Mouse (Mus musculus) layer of hippocampus, postnatal 10 days (tissue): ENCODE data around the gene Masp2. TPM values are rescaled to one million over a fixed set of nuclear protein-coding genes. Genes with fewer than 3 reads are reported as not detected.

Experiments used
- DNase-seq, 2 experiments: peaks; one replicate each; pipeline ENCODE4 v3.0.0; 2021; ENCODE audit warnings: low spot score in 2 of 2
- total RNA-seq, 2 experiments: library from RNA; stranded (reverse); gene quantifications; 2 replicates each; pipeline ENCODE4 v1.2.3; 2021

The Masp2 gene
- total RNA-seq, 2 experiments from 2014 or later = 2.2 to 2.9 TPM

DNA sequence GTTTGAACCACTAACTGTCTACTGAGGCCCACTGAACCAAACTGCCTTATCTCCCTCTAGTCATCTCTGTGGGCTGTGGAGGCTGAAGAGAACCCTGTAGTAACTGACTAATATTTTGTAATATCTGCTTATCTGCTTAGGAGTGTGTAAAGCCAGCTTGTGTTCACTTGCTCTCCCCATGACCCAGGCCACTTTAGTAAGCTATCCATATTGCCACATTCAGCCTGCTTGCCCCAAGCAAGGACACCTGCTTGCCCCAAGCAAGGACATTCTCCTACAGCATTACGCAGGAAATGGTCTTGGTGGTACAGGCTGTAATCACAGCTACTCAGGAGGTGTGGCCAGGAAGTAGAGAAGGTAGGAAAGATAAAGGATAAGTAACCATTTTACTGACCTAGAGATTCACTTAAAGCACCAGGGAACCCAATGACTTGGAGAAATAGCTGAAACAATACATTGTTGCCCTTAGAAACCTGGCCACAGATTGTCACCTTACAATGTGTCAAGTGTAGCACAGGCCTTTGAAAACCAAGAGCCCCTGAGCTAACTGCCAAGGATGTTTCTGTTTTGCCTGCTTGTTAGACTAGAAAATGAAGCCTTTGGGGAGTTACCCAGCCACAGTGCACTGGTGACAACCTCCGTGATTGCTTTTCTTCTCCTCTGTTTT lies 31.2 kb downstream of the Masp2 start:
- no peak for DNase-seq

DNA sequence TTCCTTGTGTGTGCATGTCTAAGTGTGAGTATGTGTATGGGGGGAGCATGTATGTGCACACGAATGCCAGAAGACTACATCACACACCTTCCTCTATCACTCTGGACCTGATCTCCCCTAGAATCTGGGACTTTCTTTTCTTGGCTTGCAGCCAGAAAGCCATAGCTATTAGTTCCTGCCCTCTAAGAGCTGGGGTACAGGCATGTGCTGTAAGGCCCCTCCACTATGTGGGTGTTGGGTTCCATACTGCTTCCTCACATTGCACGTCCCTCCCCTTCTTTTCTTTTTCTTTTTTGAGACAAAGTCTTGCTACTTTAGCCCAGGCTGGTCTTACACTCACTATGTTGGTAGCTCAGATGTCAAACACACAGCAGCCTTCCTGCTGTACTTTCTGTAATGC lies 33.0 kb downstream of the Masp2 start:
- no peak for DNase-seq

DNA sequence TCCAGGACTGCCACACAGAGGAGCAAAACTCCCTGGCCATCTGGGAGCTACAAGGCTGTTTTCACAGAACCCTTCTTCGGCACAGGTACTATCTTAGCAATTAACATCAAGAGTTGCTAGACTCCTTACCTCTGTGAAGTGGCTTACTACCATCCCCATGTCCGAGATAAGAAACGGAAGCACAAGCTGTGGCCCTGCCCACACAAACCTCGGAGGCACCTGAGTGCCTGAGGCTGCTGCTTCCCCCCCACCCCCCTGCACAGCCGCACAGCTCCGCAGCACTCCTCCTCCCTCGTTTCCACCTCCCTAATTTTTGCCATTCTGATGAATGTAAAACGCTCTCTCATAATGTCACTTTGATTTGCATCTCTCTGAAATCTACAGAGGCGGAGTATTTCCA lies 35.9 kb downstream of the Masp2 start:
- no peak for DNase-seq

DNA sequence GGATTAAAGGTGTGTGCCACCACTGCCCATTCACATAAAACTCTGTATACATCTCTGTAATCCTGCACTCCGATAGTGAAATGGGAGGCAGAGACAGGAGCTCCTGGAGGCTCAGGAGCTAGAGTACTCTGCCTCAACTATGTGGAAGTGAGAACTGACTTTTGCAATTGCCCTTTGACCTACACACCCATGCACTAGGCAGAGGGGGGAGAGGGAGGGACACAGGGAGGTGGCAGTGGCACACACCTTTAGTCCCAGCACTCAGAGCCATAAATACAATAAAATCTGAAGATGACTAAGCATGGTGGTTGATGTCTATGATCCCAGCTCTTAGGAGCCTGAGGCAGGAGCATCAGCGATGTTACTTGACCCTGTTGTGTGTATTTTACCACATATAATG lies 37.1 kb downstream of the Masp2 start:
- DNase-seq = no peak

DNA sequence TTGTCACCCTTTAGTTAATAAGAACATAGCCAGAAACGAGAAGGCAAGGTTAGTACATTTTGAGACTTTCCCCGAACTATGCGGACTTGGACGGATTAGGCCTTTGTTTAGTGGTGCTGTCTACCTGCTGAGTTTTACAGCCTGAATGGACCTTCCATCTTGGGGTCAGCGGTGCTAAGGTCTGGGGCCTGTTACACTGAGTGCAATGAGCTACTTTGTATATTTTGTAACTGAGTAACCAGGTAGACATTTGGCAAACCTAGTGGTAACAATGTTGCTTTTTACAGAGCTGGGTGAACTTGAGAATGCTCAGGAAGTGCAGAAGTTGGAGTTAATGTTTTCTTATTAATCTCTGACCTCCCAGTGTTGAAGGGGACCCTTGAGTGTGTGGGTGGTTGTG lies 38.8 kb downstream of the Masp2 start:
- DNase-seq = no peak

DNA sequence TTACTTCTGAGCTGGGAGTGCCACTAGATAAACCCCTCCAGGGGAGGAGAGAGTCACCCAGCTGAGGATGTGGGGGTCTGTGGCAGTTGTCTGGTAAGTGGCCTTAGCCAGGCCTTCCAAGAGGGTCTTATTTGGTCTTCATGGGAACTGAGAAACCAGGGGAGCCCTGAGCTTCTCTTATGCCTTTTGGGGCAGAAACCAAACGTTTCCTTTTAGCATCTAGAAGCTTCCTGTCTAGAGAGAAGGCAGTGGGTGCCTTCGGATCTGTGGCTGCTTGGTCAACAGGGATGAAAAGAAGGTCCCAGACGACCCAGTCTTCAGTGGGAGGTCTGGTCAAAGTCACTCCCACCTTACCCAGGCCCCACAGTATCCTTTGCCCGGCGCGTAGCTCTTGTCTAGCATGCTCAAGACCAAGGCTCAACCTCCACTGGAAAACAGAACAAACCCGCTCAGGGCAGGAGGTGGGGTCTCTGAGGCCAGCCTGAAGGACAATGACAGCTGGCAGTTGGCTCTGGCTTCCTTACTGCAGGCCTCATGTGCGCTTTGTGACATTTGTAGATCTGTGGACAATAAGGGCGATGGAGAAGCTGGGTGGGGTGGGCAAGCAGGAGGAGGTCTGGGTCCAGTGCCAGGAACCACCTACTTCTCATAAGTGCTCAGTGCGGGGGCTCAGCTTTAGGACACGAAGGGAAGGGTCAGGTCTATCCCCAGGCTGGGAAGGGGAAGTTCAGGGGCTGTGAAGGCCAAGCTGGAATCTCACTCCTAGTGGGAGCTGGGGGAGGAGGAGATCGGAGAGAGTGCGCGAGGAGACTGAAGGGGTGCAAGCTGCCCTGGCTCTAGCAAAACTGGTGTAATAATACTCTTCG lies 41.2 kb downstream of the Masp2 start, which contains the start of gene Gm572:
Gene Gm572, plus strand, starts transcription at position 27 of the 866 bp plus-strand sequence.
- no peak for DNase-seq

DNA sequence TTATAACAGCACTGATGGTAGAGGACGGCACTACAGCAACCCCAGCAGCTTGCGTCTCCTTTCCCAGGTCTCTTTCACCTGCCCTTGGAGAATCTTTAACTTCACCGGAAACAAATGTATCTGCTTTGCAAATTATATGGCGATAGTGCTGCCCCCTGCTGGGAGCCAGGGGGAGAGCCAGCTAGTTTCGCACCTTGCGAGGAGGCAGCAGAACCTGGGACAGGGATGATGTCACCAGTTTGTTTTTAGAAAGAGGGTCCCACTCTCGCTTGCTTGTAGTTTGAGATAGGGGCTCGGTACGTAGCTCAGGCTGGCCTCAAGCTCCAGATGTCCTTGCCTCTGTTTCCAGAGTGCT lies 41.8 kb downstream of the Masp2 start:
- peak; percentile 62 to 76 for DNase-seq

DNA sequence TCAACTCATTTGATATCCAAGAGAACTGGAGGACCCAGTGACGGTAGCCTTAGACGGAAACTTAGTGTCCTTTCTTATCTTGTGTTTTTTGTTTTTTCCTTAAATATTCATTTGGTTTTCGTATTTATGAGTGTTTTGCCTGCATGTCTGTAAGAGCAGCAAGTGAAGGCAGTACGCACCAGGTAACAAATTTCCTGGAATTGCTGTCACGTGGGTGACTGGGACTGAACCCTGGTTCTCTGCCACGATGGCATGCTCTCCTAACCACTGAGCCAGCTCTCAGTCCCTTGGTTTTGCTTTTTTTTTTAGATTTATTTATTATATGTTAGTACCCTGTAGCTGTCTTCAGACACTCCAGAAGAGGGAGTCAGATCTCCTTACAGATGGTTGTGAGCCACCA lies 42.6 kb downstream of the Masp2 start:
- no peak for DNase-seq

DNA sequence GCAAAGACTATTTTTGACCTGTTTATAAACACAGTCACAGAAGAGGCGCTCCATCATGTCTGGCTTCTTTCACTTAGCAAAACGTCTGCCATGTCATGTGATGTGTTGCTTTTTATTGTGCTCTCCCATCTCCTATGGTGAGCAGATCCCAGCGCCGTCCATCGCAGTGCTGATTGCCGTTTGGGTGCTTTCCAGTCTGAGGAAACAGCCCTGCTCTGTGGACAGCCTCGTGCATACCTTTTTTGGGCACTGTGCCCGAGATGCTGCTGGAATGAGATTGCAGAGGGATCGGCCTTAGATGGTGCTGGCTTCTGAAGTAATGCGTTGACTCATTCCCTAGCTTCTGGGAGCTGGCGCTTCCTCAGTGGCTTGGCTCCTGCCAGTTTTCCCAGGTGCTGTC lies 44.3 kb downstream of the Masp2 start:
- peak in 1 of 2 experiments; percentile 21 for DNase-seq

DNA sequence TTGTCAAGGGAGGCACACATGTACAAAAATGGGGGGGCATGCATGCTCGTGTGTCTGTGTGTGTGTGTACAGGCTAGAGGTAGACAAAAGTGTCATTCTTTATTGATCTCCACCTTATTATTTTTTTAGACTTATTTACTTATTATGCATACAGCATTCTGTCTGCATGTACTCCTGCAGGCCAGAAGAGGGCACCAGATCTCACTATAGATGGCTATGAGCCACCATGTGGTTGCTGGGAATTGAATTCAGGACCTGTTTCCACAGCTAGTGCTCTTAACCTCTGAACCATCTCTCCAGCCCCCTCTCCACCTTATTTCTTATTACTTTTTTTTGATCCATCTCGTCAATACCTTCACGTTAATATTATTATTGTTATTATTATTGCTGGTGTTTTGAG lies 47.0 kb downstream of the Masp2 start:
- no peak for DNase-seq

DNA sequence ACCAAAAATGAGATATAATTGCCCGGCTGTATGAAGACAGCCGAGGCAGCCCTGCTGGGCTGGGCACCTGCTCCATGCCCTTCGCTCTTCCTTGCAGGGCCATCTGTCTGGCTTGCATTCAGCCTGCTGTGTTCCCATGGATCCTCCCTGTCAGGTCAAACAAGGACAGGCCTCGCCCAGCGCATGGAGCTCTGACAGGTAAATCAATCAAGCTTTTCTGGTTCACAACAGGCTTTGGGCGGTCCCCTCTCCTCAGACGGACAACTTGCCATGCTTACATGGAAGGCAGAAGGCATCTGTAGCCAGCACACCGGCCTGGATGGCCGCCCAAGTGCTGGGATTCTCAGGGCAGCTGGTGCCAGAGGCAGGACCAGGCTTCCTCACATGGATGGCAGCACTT lies 48.7 kb downstream of the Masp2 start:
- no peak for DNase-seq

DNA sequence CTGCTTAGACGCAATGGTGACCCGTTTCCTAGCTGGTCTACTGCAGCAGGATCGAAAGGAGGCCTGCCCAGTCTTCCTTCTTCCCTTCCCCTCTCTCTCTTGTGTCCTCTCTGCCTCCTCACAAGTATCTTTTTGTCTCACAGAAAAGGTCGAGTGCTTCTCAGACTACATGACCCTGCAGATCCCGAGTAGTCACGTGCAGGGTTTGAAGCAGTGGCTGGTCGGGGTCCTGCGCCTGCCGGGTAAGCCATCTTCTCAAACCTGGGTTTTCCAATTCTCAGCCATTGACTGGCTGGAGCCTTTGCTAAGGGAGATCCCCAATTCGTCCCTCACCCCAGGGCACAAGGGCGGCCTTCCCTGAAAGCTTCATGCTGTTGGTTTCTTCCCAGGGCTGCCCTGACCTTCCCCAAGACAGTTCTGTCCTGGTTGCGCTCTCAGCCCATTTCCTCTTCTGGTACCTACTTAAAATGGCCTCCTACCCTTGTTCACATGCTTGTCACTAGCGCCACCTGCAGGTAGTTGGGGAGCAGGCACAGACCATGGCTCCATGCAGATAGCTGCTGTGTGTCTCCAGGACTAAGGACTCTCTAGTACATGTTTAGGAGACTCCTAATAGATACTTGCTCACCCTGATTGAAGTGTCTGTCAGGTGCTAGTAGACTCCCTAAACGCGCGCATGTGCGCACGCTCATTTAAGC lies 52.5 kb downstream of the Masp2 start:
- DNase-seq = peak; percentile 37

DNA sequence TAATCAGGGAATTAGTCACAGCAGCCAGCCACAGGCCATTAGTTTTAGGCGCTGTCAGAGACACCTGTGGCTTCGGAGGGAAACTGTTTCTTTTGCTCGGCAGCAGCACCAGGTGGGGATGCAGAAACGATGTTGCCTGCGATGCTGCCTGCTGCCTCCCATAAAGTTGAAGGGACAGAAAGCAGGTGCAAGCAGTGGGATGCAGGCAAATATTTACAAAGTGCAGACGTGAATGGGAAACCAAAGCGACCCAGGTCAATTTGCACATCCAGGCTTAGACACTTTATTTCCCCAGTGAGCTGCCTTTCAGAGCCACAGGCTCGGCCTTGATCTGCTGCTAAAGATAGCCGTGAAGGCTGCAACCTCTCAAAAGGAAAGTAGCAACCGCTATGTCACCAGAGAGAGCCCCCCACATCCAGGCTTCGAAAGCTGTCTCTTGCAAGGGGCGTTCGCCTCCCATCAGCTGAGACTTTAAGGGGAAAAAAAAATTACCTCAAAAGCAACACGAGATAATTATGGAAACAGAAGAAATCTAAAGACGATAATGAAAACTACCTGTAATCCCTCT lies 54.4 kb downstream of the Masp2 start:
- no peak for DNase-seq

DNA sequence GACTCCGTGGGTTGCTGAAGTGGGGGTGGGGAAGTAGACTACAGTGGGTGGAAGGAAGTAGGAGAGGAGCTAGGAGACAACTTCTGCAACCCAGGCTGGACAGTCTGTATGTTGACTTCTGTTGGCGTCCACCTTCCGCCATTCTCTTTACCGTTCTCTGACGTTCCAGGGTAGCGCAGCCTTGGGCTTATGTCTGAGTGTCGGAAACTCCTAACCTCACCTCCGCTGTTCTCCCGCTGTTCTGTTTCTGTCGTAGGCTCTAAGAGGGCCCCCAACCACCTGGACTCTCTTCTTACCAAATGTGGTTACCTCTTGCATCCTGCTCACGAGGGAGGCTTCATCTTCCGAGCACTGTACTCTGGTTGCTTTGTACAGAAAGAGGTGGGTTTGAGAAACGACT lies 55.4 kb downstream of the Masp2 start:
- no peak for DNase-seq

DNA sequence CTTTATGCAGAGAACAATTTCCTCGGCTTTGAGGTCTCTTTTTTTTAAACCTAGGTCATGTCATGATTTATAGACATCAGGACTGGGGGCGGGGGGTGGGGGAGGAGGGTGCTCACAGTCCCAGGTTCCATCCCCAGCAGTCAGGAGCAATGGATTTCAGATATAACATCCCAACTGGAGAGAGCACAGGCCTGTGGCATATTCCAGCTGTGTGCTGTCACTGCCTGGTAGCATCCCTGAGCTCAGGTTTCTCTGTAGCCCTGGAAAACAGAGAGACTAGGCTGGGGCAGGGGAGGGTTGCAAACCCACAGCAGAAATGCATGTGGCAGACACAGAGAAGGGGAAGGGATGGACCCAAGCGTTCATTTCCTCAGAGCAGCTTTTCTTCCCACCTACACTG lies 57.8 kb downstream of the Masp2 start:
- no peak for DNase-seq

DNA sequence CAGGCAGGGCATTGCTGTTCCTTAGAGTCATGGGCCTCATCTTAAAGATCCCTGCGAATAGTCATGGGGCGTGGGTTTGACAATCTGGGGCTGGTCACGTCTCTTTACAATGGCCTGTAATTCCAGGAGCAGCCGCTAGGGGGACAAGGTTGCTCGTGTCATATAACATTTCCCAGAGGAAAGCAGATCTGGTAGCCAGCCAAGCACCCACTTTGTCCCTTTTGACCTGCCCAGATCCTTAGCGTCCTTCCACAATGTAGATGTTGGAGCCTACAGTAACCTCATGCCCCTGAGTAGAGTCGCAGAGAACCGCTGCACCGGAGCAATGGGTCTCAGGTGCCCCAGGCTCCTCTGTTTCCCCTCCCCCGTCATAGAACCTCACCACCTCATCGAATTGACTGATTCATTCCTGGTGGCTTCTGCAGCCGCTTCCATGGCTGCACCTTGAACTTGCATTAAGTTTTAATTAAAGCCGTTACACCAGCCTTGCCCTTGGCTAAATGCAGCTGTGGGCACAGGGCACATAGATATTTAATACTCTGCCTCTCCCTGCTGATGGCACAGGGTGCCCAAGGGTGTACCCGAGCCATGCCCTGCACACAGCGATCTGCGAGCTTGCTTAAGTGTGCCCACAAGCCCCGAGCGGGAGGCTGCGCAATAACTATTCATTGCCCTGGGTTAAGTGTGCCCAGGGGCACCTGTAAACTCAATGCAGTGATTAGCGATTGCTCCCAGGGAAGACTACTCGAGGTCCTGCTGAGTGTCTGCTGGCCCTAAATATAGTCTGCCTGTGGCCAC lies 60.0 kb downstream of the Masp2 start:
- peak; percentile 68 to 70 for DNase-seq

DNA sequence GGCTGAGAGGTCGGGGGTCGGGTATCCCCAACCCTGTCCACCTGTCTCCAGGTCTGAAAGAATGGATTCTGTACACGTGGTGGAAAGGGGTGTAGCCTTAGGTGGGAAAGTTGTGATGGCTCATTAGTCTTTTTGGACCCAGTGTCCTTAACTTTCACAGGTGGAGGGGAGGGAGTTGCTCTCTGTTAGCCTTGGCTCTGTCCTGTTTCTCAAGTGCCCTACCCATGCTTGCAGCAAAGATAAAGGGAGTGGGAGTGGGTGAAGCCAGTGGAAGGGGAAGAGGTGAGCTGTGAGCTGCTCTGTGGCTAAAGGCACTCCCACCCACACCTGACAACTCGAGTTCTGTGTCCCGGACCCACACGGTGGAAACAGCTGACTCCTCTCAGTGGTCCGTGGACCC lies 61.0 kb downstream of the Masp2 start:
- no peak for DNase-seq

DNA sequence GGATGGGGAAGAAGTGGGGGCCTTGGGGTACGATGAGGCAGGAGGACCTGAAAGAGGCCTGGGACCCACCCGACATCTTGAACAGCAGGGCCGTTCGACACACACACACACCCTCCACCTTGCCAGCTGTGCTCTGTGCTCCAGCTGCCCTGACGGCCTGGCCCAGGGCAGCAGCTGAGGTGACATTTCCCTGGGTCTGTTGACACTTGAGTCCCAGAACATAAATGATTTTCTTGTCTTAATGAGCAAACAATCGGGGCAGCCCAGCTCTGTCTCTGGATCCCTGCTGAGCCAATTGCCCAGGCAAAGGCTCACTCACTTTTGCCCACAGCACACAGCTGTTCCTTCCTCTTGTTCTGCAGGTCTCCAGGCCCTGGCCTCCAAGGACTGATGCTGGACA lies 61.7 kb downstream of the Masp2 start:
- DNase-seq = no peak
